Mouse (Mus musculus): ENCODE measurements at regions not wholly inside any gene's neighbourhood (a gene's known extent, or its start where the extent isn't known, plus 50 kb on each side); places are given as distances from the start of the nearest gene placed in this dataset.

DNA sequence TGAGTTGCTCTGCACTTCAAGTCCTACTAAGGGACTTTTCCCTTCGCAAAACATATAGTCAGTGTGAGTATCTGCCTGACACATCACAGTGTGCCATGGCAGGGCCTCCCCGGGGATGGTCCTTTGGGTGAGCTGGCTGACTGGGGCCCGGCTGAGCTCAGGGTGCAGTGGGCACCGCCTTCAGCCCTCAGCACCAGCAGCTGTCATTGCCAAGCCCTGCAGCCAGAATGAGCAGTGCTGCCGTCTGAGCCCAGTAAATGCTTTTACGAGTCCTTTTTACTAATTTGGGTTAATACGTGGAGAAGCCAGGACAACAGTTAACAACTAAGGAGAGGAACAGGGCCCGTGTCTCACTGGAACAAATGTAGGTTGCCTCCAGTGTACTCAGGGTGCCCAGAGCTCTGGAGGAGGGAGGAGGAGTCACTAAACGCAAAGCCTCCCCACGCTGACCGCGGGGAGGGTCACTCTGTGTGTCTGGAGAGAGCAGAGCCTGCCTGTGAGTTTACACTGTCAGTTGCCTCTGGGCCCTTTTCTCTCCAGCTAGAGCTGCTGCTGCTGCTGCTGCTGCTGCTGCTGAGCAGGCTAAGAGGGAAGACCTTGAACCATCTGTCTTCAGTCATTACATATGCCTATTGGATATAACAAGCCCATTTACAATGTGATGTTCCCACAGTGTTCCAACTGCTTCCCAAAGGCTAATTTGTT, 60.1 kb upstream of the Vps8 start:
- DNase-seq (ENCODE audit: low spot score): no peak

DNA sequence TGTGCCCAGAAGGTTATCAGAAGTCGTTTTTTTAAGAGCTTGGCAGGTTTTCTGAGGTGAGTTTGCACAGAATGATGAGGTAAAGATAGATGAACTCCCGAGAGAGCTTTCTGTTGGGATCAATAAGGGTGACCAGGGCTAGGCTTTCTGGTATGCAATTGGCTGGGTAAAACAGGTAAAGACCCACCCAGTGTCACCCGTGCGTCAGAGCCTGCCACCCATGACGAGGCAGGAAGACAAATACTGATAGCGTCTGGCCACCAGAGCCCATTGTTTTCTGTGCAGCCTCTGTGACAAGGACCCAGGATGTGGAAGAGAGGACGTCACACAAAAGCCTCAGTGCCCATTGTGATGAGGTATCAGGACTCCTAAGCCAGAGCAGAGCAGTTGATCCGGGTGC, 58.0 kb upstream of the Vps8 start:
- no peak for DNase-seq (ENCODE audit: low spot score)

- DNase-seq (ENCODE audit: low spot score): no peak
These were observed 55.5 kb upstream of the Vps8 start for GRCm38 (mm10) chr16:21367449-21367848.

GRCm38 (mm10) chr16:21368821-21369220, 54.1 kb upstream of the Vps8 start:
- DNase-seq (ENCODE audit: low spot score): no peak

GRCm38 (mm10) chr16:21369569-21370512, 53.1 kb upstream of the Vps8 start:
- no peak for DNase-seq (ENCODE audit: low spot score)

All from left cerebral cortex, adult 11 months (tissue).